Mouse (Mus musculus): ENCODE measurements around the gene Kcnk13. TPM values are rescaled to one million over a fixed set of nuclear protein-coding genes. Genes with fewer than 3 reads are reported as not detected.

Gene Kcnk13
- polyA plus RNA-seq, 1 experiment from 2014 or later = 3.6 TPM

GRCm38 (mm10) chr12:100079636-100080286 is 115.5 kb downstream of the Kcnk13 start:
- Histone ChIP-seq H3K36me3 (ENCODE audit: insufficient read depth) (no peaks in the 10 kb centered on the region), H3K4me2 (no peak overlapping the region), H3K4me3 (ENCODE audit: low read depth, low read length) (no peak overlapping the region), H3K9ac (no peak overlapping the region), H3K27me3 (ENCODE audit: insufficient read depth, low read length) (no peaks in the 10 kb centered on the region), H3K4me1 (ENCODE audit: insufficient read depth) (peaks cover 7% of the 10 kb centered on the region), H3K27ac (ENCODE audit: low read depth) (no peak overlapping the region), H3K9me3 (ENCODE audit: low read depth, low read length) (no peaks in the 10 kb centered on the region)
- DNase-seq (peak; percentile 89), ATAC-seq (ENCODE audit: insufficient read depth) (peak; percentile 94)
- TF ChIP-seq CTCF (IDR thresholded peaks at IDR 0.05; ENCODE audit: low read depth) = no peak
- WGBS = 48% methylated on average over 8 of the region's 8 CpGs

- DNase-seq = no peak
- TF ChIP-seq CTCF (IDR thresholded peaks at IDR 0.05; ENCODE audit: low read depth) = no peak
- 77% methylated on average over 3 of the region's 3 CpGs for WGBS
- H3K36me3 ChIP-seq (ENCODE audit: insufficient read depth) = no peaks in the 10 kb centered on the region
- ATAC-seq (ENCODE audit: insufficient read depth) = no peak
- no peak overlapping the region for H3K4me3 ChIP-seq (ENCODE audit: low read depth, low read length)
- H3K27ac ChIP-seq (ENCODE audit: low read depth) = no peak overlapping the region
- no peaks in the 10 kb centered on the region for H3K27me3 ChIP-seq (ENCODE audit: insufficient read depth, low read length)
- peaks cover 12% of the 10 kb centered on the region for H3K4me1 ChIP-seq (ENCODE audit: insufficient read depth)
- H3K4me2 ChIP-seq = no peak overlapping the region
- no peak overlapping the region for H3K9ac ChIP-seq
- no peaks in the 10 kb centered on the region for H3K9me3 ChIP-seq (ENCODE audit: low read depth, low read length)
Measured at GRCm38 (mm10) chr12:100088026-100088425, 123.7 kb downstream of the Kcnk13 start.

- Histone ChIP-seq H3K27me3 (ENCODE audit: insufficient read depth, low read length) (no peaks in the 10 kb centered on the region), H3K4me2 (no peak overlapping the region), H3K9me3 (ENCODE audit: low read depth, low read length) (no peaks in the 10 kb centered on the region), H3K9ac (no peak overlapping the region), H3K36me3 (ENCODE audit: insufficient read depth) (no peaks in the 10 kb centered on the region), H3K4me1 (ENCODE audit: insufficient read depth) (peaks cover 8% of the 10 kb centered on the region), H3K27ac (ENCODE audit: low read depth) (no peak overlapping the region), H3K4me3 (ENCODE audit: low read depth, low read length) (no peak overlapping the region)
- ATAC-seq (ENCODE audit: insufficient read depth) (no peak), DNase-seq (no peak)
- 81% methylated on average over 5 of the region's 5 CpGs for WGBS
- TF ChIP-seq CTCF (IDR thresholded peaks at IDR 0.05; ENCODE audit: low read depth) = no peak
Measured at GRCm38 (mm10) chr12:100089265-100089664, 125.0 kb downstream of the Kcnk13 start.

GRCm38 (mm10) chr12:100090750-100091149 is 126.5 kb downstream of the Kcnk13 start:
- no peak for DNase-seq
- no peak for TF ChIP-seq CTCF (IDR thresholded peaks at IDR 0.05; ENCODE audit: low read depth)
- Histone ChIP-seq H3K27ac (ENCODE audit: low read depth) (no peak overlapping the region), H3K27me3 (ENCODE audit: insufficient read depth, low read length) (no peaks in the 10 kb centered on the region), H3K4me2 (no peak overlapping the region), H3K36me3 (ENCODE audit: insufficient read depth) (no peaks in the 10 kb centered on the region), H3K4me1 (ENCODE audit: insufficient read depth) (no peaks in the 10 kb centered on the region), H3K9ac (no peak overlapping the region), H3K4me3 (ENCODE audit: low read depth, low read length) (no peak overlapping the region), H3K9me3 (ENCODE audit: low read depth, low read length) (no peaks in the 10 kb centered on the region)
- no peak for ATAC-seq (ENCODE audit: insufficient read depth)
- 80% methylated on average over 4 of the region's 4 CpGs for WGBS

GRCm38 (mm10) chr12:100093046-100093445 is 128.7 kb downstream of the Kcnk13 start:
- no peaks in the 10 kb centered on the region for H3K4me1 ChIP-seq (ENCODE audit: insufficient read depth)
- no peak for ATAC-seq (ENCODE audit: insufficient read depth)
- H3K27ac ChIP-seq (ENCODE audit: low read depth) = no peak overlapping the region
- no peak for DNase-seq
- H3K9me3 ChIP-seq (ENCODE audit: low read depth, low read length) = no peaks in the 10 kb centered on the region
- H3K36me3 ChIP-seq (ENCODE audit: insufficient read depth) = no peaks in the 10 kb centered on the region
- no peak overlapping the region for H3K9ac ChIP-seq
- no peak overlapping the region for H3K4me3 ChIP-seq (ENCODE audit: low read depth, low read length)
- TF ChIP-seq CTCF (IDR thresholded peaks at IDR 0.05; ENCODE audit: low read depth) = no peak
- 76% methylated on average over 11 of the region's 11 CpGs for WGBS
- no peak overlapping the region for H3K4me2 ChIP-seq
- no peaks in the 10 kb centered on the region for H3K27me3 ChIP-seq (ENCODE audit: insufficient read depth, low read length)

- Histone ChIP-seq H3K36me3 (ENCODE audit: insufficient read depth) (no peaks in the 10 kb centered on the region), H3K27me3 (ENCODE audit: insufficient read depth, low read length) (0 out of 2 replicates have a peak, but pooled peaks cover 3% of the 10 kb centered on the region), H3K27ac (ENCODE audit: low read depth) (no peak overlapping the region), H3K4me2 (no peak overlapping the region), H3K4me1 (ENCODE audit: insufficient read depth) (no peaks in the 10 kb centered on the region), H3K9me3 (ENCODE audit: low read depth, low read length) (no peaks in the 10 kb centered on the region), H3K9ac (no peak overlapping the region), H3K4me3 (ENCODE audit: low read depth, low read length) (no peak overlapping the region)
- 45% methylated on average over 3 of the region's 3 CpGs for WGBS
- DNase-seq = no peak
- peak; percentile 40 for ATAC-seq (ENCODE audit: insufficient read depth)
- peak; percentile 32 for TF ChIP-seq CTCF (IDR thresholded peaks at IDR 0.05; ENCODE audit: low read depth)
Measured at GRCm38 (mm10) chr12:100099971-100100706, 135.8 kb downstream of the Kcnk13 start.

- no peak overlapping the region for H3K27ac ChIP-seq (ENCODE audit: low read depth)
- H3K4me2 ChIP-seq = no peak overlapping the region
- TF ChIP-seq CTCF (IDR thresholded peaks at IDR 0.05; ENCODE audit: low read depth) = no peak
- no peak overlapping the region for H3K4me3 ChIP-seq (ENCODE audit: low read depth, low read length)
- ATAC-seq (ENCODE audit: insufficient read depth) (no peak), DNase-seq (no peak)
- no peaks in the 10 kb centered on the region for H3K9me3 ChIP-seq (ENCODE audit: low read depth, low read length)
- H3K27me3 ChIP-seq (ENCODE audit: insufficient read depth, low read length) = 0 out of 2 replicates have a peak, but pooled peaks cover 3% of the 10 kb centered on the region
- 54% methylated on average over 3 of the region's 3 CpGs for WGBS
- no peaks in the 10 kb centered on the region for H3K4me1 ChIP-seq (ENCODE audit: insufficient read depth)
- H3K9ac ChIP-seq = no peak overlapping the region
- H3K36me3 ChIP-seq (ENCODE audit: insufficient read depth) = no peaks in the 10 kb centered on the region
Measured at GRCm38 (mm10) chr12:100100707-100101030, 136.4 kb downstream of the Kcnk13 start.

Measured in lung, embryonic 14.5 days (tissue).